In genomic region chr7:80269751-80270255, GRCm38 (mm10) we compare ENCODE assay signal across 8 mouse cellular contexts. TPM values are rescaled to one million over a fixed set of nuclear protein-coding genes. Genes with fewer than 3 reads are reported as not detected.
DNase-seq lines count a peak whose midpoint lies in the region; ATAC-seq and TF ChIP-seq lines count a peak whose summit lies in the region.

No protein-coding gene starts in this region.

- TF ChIP-seq CTCF in Patski (IDR thresholded peaks at IDR 0.05), result no peak

- peak overlapping the region; percentile 93 for H3K4me2 ChIP-seq in heart, embryonic 13.5 days
- H3K4me2 ChIP-seq in kidney, embryonic 16.5 days (replicated peaks; ENCODE audit: low read depth, low read length), result peak overlapping the region; percentile 86

- no peak for ATAC-seq in heart, embryonic 13.5 days (ENCODE audit: extremely low read depth, insufficient number of reproducible peaks, low FRiP score, low TSS enrichment)
- peak; percentile 44 for ATAC-seq in Patski
- ATAC-seq in erythroid progenitor cell, adult 5-6 weeks (replicated peaks; ENCODE audit: low FRiP score, poor library complexity, severe bottlenecking), result peak; percentile 66
- ATAC-seq in kidney, embryonic 16.5 days (ENCODE audit: low FRiP score, low TSS enrichment), result peak; percentile 46; the same call in 1 of the 2 replicates

- DNase-seq in heart, adult 18-20 months, result no peak
- DNase-seq in Patski (ENCODE audit: low read depth, low spot score), result no peak
- DNase-seq in yolk sac, embryonic 10.5 days (ENCODE audit: low spot score), result no peak
- no peak for DNase-seq in ovary, postnatal 14 days (ENCODE audit: low spot score)

- peaks cover 9% of the 10 kb centered on the region for H3K9me3 ChIP-seq in heart, embryonic 13.5 days
- peaks cover 8% of the 10 kb centered on the region for H3K9me3 ChIP-seq in kidney, embryonic 16.5 days (ENCODE audit: low read length)
- H3K9me3 ChIP-seq in megakaryocyte, embryonic 14.5 days, result no peaks in the 10 kb centered on the region

- peak overlapping the region; percentile 81 for H3K27ac ChIP-seq in heart, embryonic 13.5 days (replicated peaks)
- H3K27ac ChIP-seq in kidney, embryonic 16.5 days (ENCODE audit: low read length), result peak overlapping the region; percentile 50

- POLR2A ChIA-PET in Patski (lab: Charles Lee), result interaction anchor here (0.6 to 2.0 kb wide), 2 partner anchors 9 to 11 kb away, joined by 3 to 5 read pairs; partner anchors contain the start of gene Ngrn

- H3K4me3 ChIP-seq in heart, embryonic 13.5 days, result peak overlapping the region; percentile 83
- peak overlapping the region; percentile 80 for H3K4me3 ChIP-seq in kidney, embryonic 16.5 days (ENCODE audit: low read length)
- peak overlapping the region; percentile 97 for H3K4me3 ChIP-seq in megakaryocyte, embryonic 14.5 days (replicated peaks)

- no peaks in the 10 kb centered on the region for H3K27me3 ChIP-seq in heart, embryonic 13.5 days (replicated peaks)
- no peaks in the 10 kb centered on the region for H3K27me3 ChIP-seq in Patski
- H3K27me3 ChIP-seq in kidney, embryonic 16.5 days (ENCODE audit: insufficient read depth, low read length), result no peaks in the 10 kb centered on the region
- no peaks in the 10 kb centered on the region for H3K27me3 ChIP-seq in megakaryocyte, embryonic 14.5 days (replicated peaks)

- H3K4me1 ChIP-seq in heart, embryonic 13.5 days, result peaks cover 31% of the 10 kb centered on the region
- H3K4me1 ChIP-seq in kidney, embryonic 16.5 days (ENCODE audit: insufficient read depth, low read length), result peaks cover 12% of the 10 kb centered on the region
- H3K4me1 ChIP-seq in megakaryocyte, embryonic 14.5 days, result peaks cover 73% of the 10 kb centered on the region

- peak overlapping the region; percentile 88 for H3K9ac ChIP-seq in heart, embryonic 13.5 days
- peak overlapping the region; percentile 82 for H3K9ac ChIP-seq in kidney, embryonic 16.5 days (replicated peaks; ENCODE audit: low read length)

- peaks cover 58% of the 10 kb centered on the region for H3K36me3 ChIP-seq in heart, embryonic 13.5 days
- H3K36me3 ChIP-seq in kidney, embryonic 16.5 days (ENCODE audit: insufficient read depth, low read length), result peaks cover 32% of the 10 kb centered on the region
- peaks cover 60% of the 10 kb centered on the region for H3K36me3 ChIP-seq in megakaryocyte, embryonic 14.5 days (replicated peaks; ENCODE audit: low read length)

- CTCF ChIA-PET in Patski (lab: Charles Lee), result interaction anchor here (0.7 to 1.9 kb wide), 3 partner anchors 19 to 136 kb away, joined by 3 to 5 read pairs (median 4); no protein-coding TSS in a partner anchor

- in situ Hi-C loops in Patski (cut with MboI; ENCODE audit: low pct_unique_long_range_greater_than_20kb), result no loop called here

- WGBS in heart, embryonic 13.5 days, result under 1% methylated on average over 23 of the region's 23 CpGs
- WGBS in kidney, embryonic 16.5 days, result under 1% methylated on average over 23 of the region's 23 CpGs

RNA-seq across cellular contexts. Expression of gene Vps33b, which starts 0.4 kb away (rescaled TPM):
- 9.6 and 11.1 TPM in 2 replicates for polyA plus RNA-seq in heart, embryonic 13.5 days (2015; fragmentation: Nextera tagmentation; extraction: Ambion mirVana)
- total RNA-seq in heart, adult 18-20 months (2021), result 1 to 10 TPM; 7.2 to 9.0 TPM
- polyA plus RNA-seq in Patski (2021), result 24.6 TPM
- total RNA-seq in erythroid progenitor cell, adult 5-6 weeks (2015; ENCODE audit: low replicate concordance), result 23.4 and 28.5 TPM in 2 replicates
- total RNA-seq in erythroid progenitor cell, adult 5-6 weeks (2017; ENCODE audit: low replicate concordance), result 4.9 and 27.5 TPM in 2 replicates
- polyA plus RNA-seq in kidney, embryonic 16.5 days (2015; fragmentation: Nextera tagmentation; extraction: Ambion mirVana), result 11.4 and 17.0 TPM in 2 replicates
- polyA plus RNA-seq in megakaryocyte, embryonic 14.5 days (2012; ENCODE audit: insufficient read depth, low replicate concordance), result 1.8 and 5.0 TPM in 2 replicates

RNA-seq across cellular contexts. Expression of gene Ngrn, which starts 8.8 kb away (rescaled TPM):
- 37.0 and 37.9 TPM in 2 replicates for polyA plus RNA-seq in heart, embryonic 13.5 days (2015; fragmentation: Nextera tagmentation; extraction: Ambion mirVana)
- 10 to 100 TPM; 26.1 to 30.2 TPM for total RNA-seq in heart, adult 18-20 months (2021)
- 37.2 TPM for polyA plus RNA-seq in Patski (2021)
- total RNA-seq in erythroid progenitor cell, adult 5-6 weeks (2015; ENCODE audit: low replicate concordance), result 28.8 and 31.9 TPM in 2 replicates
- total RNA-seq in erythroid progenitor cell, adult 5-6 weeks (2017; ENCODE audit: low replicate concordance), result 10.1 and 18.8 TPM in 2 replicates
- polyA plus RNA-seq in kidney, embryonic 16.5 days (2015; fragmentation: Nextera tagmentation; extraction: Ambion mirVana), result 51.7 and 51.9 TPM in 2 replicates
- 3.8 and 39.8 TPM in 2 replicates for polyA plus RNA-seq in megakaryocyte, embryonic 14.5 days (2012; ENCODE audit: insufficient read depth, low replicate concordance)

RNA-seq across cellular contexts. Expression of gene Ttll13, which starts 23.6 kb away (rescaled TPM):
- 0.62 and 0.82 TPM in 2 replicates for polyA plus RNA-seq in heart, embryonic 13.5 days (2015; fragmentation: Nextera tagmentation; extraction: Ambion mirVana)
- under 1 TPM; 0.12 to 0.36 TPM for total RNA-seq in heart, adult 18-20 months (2021)
- 0.73 TPM for polyA plus RNA-seq in Patski (2021)
- total RNA-seq in erythroid progenitor cell, adult 5-6 weeks (2015; ENCODE audit: low replicate concordance), result 2.9 TPM in 1 of 2 replicates, not detected in the other
- total RNA-seq in erythroid progenitor cell, adult 5-6 weeks (2017; ENCODE audit: low replicate concordance), result not detected in 2 replicates
- 0.87 and 1.4 TPM in 2 replicates for polyA plus RNA-seq in kidney, embryonic 16.5 days (2015; fragmentation: Nextera tagmentation; extraction: Ambion mirVana)
- polyA plus RNA-seq in megakaryocyte, embryonic 14.5 days (2012; ENCODE audit: insufficient read depth, low replicate concordance), result 0.11 TPM in 1 of 2 replicates, not detected in the other

RNA-seq across cellular contexts. Expression of gene Prc1, which starts 24.4 kb away (rescaled TPM):
- polyA plus RNA-seq in heart, embryonic 13.5 days (2015; fragmentation: Nextera tagmentation; extraction: Ambion mirVana), result 121 and 133 TPM in 2 replicates
- 1 to 10 TPM in 1 of 2 experiments, under 1 TPM in 1; 0.87 to 2.2 TPM for total RNA-seq in heart, adult 18-20 months (2021)
- polyA plus RNA-seq in Patski (2021), result 93.8 TPM
- 893 and 1,097 TPM in 2 replicates for total RNA-seq in erythroid progenitor cell, adult 5-6 weeks (2015; ENCODE audit: low replicate concordance)
- 1,788 and 2,160 TPM in 2 replicates for total RNA-seq in erythroid progenitor cell, adult 5-6 weeks (2017; ENCODE audit: low replicate concordance)
- polyA plus RNA-seq in kidney, embryonic 16.5 days (2015; fragmentation: Nextera tagmentation; extraction: Ambion mirVana), result 146 and 151 TPM in 2 replicates
- 5.6 TPM in 1 of 2 replicates, not detected in the other for polyA plus RNA-seq in megakaryocyte, embryonic 14.5 days (2012; ENCODE audit: insufficient read depth, low replicate concordance)

RNA-seq across cellular contexts. Expression of gene Gdpgp1, which starts 37.1 kb away (rescaled TPM):
- 3.3 and 3.7 TPM in 2 replicates for polyA plus RNA-seq in heart, embryonic 13.5 days (2015; fragmentation: Nextera tagmentation; extraction: Ambion mirVana)
- total RNA-seq in heart, adult 18-20 months (2021), result 1 to 10 TPM; 1.2 to 1.6 TPM
- polyA plus RNA-seq in Patski (2021), result 4.0 TPM
- total RNA-seq in erythroid progenitor cell, adult 5-6 weeks (2015; ENCODE audit: low replicate concordance), result 1.3 and 5.4 TPM in 2 replicates
- 0.08 and 0.64 TPM in 2 replicates for total RNA-seq in erythroid progenitor cell, adult 5-6 weeks (2017; ENCODE audit: low replicate concordance)
- 3.5 and 4.0 TPM in 2 replicates for polyA plus RNA-seq in kidney, embryonic 16.5 days (2015; fragmentation: Nextera tagmentation; extraction: Ambion mirVana)
- 1.6 and 7.0 TPM in 2 replicates for polyA plus RNA-seq in megakaryocyte, embryonic 14.5 days (2012; ENCODE audit: insufficient read depth, low replicate concordance)
